Mouse (Mus musculus) liver, postnatal 0 days (tissue): Measurements from ENCODE around the gene Galnt4.

Source experiments
- CTCF ChIP-seq: sonication (generic); IDR thresholded peaks from 2 replicates; pipeline ENCODE4 v1.5.1; 2016; ENCODE audit warnings: antibody characterized with exemption, low read depth
- EP300 ChIP-seq: IDR thresholded peaks from 2 replicates; pipeline ENCODE4 v1.6.1; 2016; ENCODE audit warnings: antibody characterized with exemption, low read depth, mild to moderate bottlenecking

GRCm38 (mm10) chr10:99152063-99152462, 44.1 kb downstream of the Galnt4 start:
- TF ChIP-seq CTCF (peak; percentile 76), EP300 (no peak)
